Mouse (Mus musculus) CD4-positive, CD25-positive, alpha-beta regulatory T cell, adult 4 months (primary cell): ENCODE data around the gene Tpsg1. TPM values are rescaled to one million over a fixed set of nuclear protein-coding genes. Genes with fewer than 3 reads are reported as not detected.

Experiments used
- ATAC-seq: one replicate; pipeline ENCODE4 v1.8.0; 2017
- polyA plus RNA-seq, 2 experiments: library from polyadenylated mRNA; unstranded; fragments of 100-300 nt; shearing (Covaris generic); gene quantifications; one replicate each; pipeline ENCODE4 v1.2.1; 2017

Tpsg1 gene
- polyA plus RNA-seq, 2 experiments from 2014 or later, result not detected

DNA sequence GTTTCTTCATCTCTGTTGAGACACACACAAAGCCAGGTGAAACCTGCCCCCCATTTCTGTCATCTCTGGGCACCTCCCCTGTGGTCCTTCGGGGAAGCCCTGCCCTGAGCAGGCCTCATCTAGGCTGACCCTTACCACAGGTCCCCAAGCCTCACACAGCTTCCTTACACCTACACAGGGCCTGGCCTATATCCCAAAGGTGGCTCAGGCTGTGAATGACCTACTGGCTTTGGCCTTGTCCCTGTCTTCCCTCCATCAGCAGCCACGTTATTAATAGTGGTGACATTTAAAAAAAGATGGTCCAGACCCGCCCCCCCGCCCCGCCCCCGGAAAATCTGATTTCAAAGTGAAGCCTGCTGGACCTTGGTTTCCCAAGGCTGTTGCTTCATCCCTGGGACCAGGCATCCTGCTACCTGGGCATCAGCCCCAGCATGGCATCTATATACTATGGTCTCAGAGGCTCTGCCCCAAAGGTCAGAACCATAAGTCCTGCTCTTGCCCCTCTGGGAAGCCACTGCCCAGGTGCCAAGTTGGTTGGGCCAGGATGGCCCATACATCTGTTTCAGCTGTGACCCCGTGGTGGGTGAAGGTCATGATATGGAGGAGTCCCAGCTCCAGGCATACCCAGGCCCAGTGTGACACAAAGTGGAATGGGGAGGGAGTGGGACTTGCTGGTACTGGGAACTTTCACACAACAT lies 39.4 kb downstream of the Tpsg1 start:
- ATAC-seq, result no peak

DNA sequence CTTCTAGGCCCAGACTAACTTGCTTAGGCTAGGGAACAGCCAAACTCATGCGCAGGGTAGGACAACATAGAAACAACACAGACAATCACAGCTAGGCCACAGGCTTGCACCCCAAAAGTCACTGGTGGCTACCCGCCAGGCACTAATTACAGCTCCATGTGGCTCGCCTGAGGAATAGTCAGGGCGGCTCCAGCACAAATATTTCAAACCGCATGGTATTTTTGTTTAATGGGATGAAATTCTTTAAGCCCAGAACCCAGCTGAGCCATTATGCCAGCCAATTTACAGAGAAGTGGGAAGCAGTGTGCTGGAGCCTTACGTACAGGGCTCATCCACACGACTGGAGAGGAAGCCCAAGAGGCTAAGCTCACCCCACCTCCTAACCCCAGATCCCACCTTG lies 40.5 kb downstream of the Tpsg1 start:
- no peak for ATAC-seq

DNA sequence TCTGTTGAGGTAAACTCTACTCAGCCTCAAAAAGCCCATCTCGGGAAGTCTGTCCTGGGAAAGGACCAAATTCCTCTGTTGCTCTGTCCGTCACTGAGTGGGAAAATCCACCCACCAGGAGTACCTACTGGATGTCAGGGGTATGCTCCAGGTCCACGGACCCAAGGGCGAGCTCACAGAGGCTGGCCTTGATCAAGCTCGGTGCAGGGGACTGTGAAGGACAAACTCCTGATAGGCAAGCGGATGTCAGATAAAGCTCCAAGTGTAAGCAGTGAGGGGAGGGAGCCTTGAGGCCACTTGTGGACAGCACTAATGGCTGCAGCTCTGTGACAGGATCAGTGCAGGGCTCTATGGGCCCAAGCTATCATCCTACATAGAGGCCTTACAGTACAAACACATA lies 41.1 kb downstream of the Tpsg1 start:
- no peak for ATAC-seq

DNA sequence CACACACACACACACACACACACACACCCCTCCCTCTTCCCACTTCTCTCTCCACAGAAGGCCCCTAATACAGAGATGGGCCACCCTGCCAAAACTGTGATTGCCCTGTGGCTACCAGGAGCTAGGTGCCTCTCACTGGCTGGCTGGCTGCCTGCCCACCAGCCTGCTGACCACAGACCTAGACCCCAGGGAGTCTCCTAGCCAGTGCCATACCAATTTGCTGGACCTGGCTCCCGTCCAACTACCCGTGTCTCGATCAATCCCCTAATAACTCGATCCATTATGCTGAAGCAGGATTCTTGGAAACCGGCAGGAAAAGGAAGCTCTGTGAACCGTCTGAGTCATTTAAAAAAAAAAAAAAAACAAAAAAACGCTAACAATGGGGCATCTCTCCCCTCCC lies 41.7 kb downstream of the Tpsg1 start:
- ATAC-seq, result no peak

DNA sequence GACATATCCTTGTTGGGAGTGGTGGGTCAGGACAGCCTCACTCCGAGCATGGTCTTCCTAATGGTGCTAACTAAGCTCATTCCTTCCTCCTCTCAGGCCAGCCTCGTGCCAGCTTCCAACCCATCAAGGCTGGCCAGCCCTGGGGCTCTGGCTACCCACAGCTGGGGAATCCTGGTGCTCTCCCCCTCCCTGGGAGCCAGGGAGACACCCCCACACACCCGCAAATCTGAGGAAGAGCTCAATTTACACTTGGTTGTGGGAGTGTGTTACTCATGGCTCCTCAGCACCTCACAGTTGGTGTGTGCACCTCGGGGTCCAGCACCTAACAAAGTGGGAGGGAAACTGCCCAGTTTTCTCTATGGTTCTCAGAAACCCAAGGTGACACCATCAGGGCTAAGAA lies 42.2 kb downstream of the Tpsg1 start:
- no peak for ATAC-seq

DNA sequence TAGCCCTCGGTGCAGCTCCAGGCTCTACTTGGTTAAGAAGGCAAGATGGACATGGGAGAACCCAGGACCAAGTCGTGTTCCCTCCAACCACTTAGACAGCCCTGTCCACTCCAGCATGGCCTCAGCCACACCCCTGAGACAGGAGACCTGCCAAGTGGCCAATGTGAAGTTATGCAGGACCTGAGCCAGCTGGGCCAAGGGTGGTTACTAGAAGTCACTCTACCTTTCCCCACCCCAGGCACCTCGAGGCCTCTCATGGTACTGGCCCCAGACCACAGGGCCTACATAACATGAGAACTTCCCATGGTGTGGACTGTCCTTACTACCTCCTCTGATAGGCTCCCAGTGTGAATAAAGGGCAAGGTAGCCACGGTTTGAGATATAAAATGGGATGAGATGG lies 45.1 kb downstream of the Tpsg1 start:
- no peak for ATAC-seq

DNA sequence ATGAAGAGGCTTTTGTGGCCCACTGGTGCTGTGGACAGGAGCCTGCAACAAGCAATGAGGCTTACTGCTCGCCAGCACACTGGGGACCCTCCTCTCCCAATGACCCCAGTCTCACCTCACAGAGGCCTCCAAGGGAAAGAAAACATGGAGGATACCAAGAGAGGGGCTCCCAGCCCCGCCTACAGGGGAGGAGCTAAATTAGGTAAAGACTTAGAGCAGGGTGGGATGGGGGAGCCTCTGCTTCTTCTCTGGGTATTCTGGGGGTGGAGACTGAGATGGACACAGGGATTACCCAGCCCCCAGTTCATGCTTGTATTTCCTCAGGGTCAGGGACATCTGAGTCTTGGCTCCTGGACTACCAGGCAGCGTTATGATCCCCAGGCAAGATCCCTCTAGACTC lies 45.8 kb downstream of the Tpsg1 start:
- ATAC-seq, result no peak

DNA sequence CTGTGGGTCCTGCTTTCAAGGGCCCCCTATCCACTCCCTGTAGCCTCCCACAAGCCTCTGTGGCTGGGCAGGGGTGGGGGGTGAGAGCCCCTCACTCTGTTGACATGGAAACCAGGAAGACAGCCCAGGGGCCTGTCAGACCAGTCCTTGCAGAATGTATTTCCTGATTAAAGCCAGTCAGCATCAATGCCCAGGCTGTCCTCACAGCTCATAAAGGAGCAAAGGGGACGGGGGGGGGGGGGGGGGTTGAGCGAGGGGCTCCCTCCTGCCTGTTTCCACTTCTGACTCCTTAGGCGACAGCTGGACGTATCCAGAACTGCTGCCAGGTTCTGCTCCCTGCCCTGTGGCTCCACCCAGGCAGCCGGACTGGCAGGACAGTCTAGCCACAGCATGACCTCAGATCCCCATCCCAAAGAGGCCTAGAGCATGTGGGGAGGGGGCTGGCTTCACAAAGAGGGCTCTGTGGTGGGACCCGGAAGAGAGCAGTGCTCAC lies 46.4 kb downstream of the Tpsg1 start:
- ATAC-seq, result no peak

DNA sequence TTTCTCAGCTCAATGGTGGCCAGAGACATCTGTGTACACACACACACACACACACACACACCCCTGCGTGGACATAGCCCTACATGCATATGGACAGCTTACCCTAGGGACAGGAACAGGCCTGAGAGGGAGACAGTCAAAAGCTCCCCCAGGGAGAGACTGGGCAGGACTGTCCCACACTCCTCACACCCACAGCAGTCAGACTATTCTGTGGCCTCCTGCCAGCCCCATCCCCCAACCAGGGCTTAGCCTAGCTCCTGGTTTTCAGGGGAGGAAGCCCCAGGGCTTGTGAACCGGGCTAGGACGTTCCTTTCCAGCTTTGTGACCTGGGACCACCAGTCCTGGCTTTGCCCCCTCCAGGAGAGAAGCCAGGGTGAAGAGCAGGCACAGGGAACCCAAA lies 47.1 kb downstream of the Tpsg1 start:
- no peak for ATAC-seq

DNA sequence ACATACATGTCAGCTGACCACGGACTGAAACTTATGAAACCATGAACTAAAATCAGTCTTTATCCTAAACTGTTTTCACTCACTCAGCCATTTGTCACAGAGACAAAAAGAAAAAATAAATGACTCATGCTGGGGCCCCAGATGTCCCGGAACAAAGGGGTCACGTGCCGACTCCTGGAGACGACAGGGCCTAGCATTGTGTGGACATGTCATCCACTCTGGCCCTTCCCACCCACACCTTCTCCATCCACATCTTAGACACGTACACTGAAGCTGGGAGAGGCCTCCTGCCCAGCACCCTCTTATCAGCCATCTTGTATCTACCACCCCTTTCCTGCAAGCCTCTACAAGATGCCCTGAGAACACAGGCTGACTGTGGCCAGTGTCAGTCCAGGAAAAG lies 48.9 kb downstream of the Tpsg1 start:
- ATAC-seq, result no peak

DNA sequence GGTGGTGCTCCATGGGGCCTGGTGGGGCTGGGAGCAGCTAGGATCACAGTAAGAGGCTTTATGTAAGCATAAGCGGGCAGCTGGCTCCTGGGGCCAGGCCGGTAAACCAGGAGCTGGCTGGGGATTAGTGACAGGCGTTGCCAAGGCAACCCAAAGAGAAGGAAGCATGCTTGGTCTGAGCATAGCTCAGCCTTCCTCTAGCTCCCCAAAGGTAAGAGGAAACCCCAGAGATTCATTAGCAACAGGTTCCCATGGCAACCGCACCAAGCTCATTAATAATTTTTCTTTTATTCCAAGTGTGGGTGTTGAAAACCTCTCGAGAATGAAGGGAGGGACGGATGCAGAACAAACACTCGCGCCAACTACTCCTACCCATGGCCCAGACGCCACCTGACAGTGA lies 49.9 kb downstream of the Tpsg1 start:
- no peak for ATAC-seq

DNA sequence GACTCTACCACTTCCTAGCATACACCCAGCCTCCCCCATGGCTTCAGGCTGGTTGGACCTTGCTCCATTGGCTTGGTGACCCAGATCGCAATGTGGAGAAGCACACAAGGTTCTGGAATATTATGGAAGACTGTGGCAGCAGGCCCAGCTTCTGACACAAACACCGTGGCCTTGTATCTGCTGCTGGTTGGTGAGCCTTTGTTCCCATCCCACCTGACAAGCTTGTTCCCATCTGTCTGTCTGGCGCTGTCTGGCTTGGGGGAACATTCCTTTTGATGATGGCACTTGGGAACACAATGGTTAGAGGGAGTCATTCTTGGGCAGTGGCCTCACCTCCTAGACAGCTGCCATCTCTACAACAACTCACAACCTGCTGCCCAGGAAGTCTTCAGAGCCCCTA lies 51.9 kb downstream of the Tpsg1 start:
- no peak for ATAC-seq

Other genes with a start within 250 kb of the Tpsg1 start
- not detected for gene Ptx4, start 248.5 kb upstream of the Tpsg1 start, polyA plus RNA-seq
- gene Clcn7, start 235.9 kb upstream of the Tpsg1 start, polyA plus RNA-seq, result 10 to 100 TPM; 18.2 to 33.2 TPM
- not detected for gene Ccdc154, start 206.8 kb upstream of the Tpsg1 start, polyA plus RNA-seq
- not detected for gene Gm38655, start 193.8 kb upstream of the Tpsg1 start, polyA plus RNA-seq
- gene BC003965, start 184.7 kb upstream of the Tpsg1 start, polyA plus RNA-seq, result 10 to 100 TPM; 15.6 to 20.7 TPM
- 10 to 100 TPM; 18.4 to 30.0 TPM for gene Unkl, start 180.9 kb upstream of the Tpsg1 start, polyA plus RNA-seq
- 10 to 100 TPM; 76.7 to 77.2 TPM for gene Gnptg, start 129.1 kb upstream of the Tpsg1 start, polyA plus RNA-seq
- 10 to 100 TPM; 35.1 to 36.0 TPM for gene Tsr3, start 129.1 kb upstream of the Tpsg1 start, polyA plus RNA-seq
- gene Baiap3, start 112.9 kb upstream of the Tpsg1 start, polyA plus RNA-seq, result 10 to 100 TPM; 14.4 to 31.1 TPM
- gene Ube2i, start 94.7 kb upstream of the Tpsg1 start, polyA plus RNA-seq, result 100 to 1,000 TPM; 417 to 488 TPM
- not detected for gene Prss34, start 70.9 kb upstream of the Tpsg1 start, polyA plus RNA-seq
- not detected for gene Prss28, start 60.6 kb upstream of the Tpsg1 start, polyA plus RNA-seq
- not detected for gene Prss29, start 50.6 kb upstream of the Tpsg1 start, polyA plus RNA-seq
- not detected for gene Tpsab1, start 23.7 kb upstream of the Tpsg1 start, polyA plus RNA-seq
- gene Tpsb2, start 3.0 kb upstream of the Tpsg1 start, polyA plus RNA-seq, result not detected
- gene Cacna1h, start 64.5 kb downstream of the Tpsg1 start, polyA plus RNA-seq, result not detected
- gene Tekt4, start 85.3 kb downstream of the Tpsg1 start, polyA plus RNA-seq, result not detected
- gene Sstr5, start 128.0 kb downstream of the Tpsg1 start, polyA plus RNA-seq, result not detected
- gene Sox8, start 201.4 kb downstream of the Tpsg1 start, polyA plus RNA-seq, result not detected
- gene Lmf1, start 209.8 kb downstream of the Tpsg1 start, polyA plus RNA-seq, result 10 to 100 TPM; 22.0 to 26.0 TPM